Mouse (Mus musculus) forebrain, embryonic 10.5 days (tissue): ENCODE measurements around the gene Rab30. TPM values are rescaled to one million over a fixed set of nuclear protein-coding genes. Genes with fewer than 3 reads are reported as not detected.

ENCODE experiments used
- DNase-seq: peaks from one replicate; pipeline ENCODE4 v3.0.0-alpha.2; 2017; ENCODE audit warnings: low spot score; ENCODE audit errors: extremely low spot score
- H3K27ac ChIP-seq: fragments of 300-500 bp; sonication (generic); 2 replicates; pipeline ENCODE4 v1.5.1; 2016; ENCODE audit warnings: mild to moderate bottlenecking
- H3K27me3 ChIP-seq: fragments of 300-500 bp; sonication (generic); 2 replicates; pipeline ENCODE4 v1.6.1; 2016; ENCODE audit warnings: mild to moderate bottlenecking; ENCODE audit not compliant: poor library complexity, severe bottlenecking
- H3K36me3 ChIP-seq: fragments of 300-500 bp; sonication (generic); replicated peaks from 2 replicates; pipeline ENCODE4 v1.6.1; 2016; ENCODE audit warnings: mild to moderate bottlenecking, moderate library complexity
- H3K4me1 ChIP-seq: fragments of 300-500 bp; sonication (generic); 2 replicates; pipeline ENCODE4 v1.6.1; 2016
- H3K4me3 ChIP-seq: fragments of 300-500 bp; sonication (generic); 2 replicates; pipeline ENCODE4 v1.5.1; 2016; ENCODE audit warnings: mild to moderate bottlenecking, moderate library complexity
- H3K9me3 ChIP-seq: fragments of 300-500 bp; sonication (generic); 2 replicates; pipeline ENCODE4 v1.6.1; 2016; ENCODE audit warnings: mild to moderate bottlenecking, moderate library complexity
- WGBS: fragments of 180-500 bp; shearing (Covaris S2); methylation state at CpG from one replicate; pipeline ENCODE4 v1.1.7; 2016; 5-methylcytosine and 5-hydroxymethylcytosine counted together
- polyA plus RNA-seq: library from polyadenylated mRNA; unstranded; fragments of >200 nt; fragmentation: Nextera tagmentation; extraction: Ambion mirVana; gene quantifications from 2 replicates; pipeline ENCODE4 v1.2.1, GENCODE M21; 2016

Rab30 gene
- polyA plus RNA-seq, 1 experiment from 2014 or later, result 15.6 TPM

GRCm38 (mm10) chr7:92807482-92807881, 66.1 kb downstream of the Rab30 start:
- Histone ChIP-seq H3K4me1 (peaks cover 6% of the 10 kb centered on the region), H3K9me3 (no peaks in the 10 kb centered on the region), H3K36me3 (no peaks in the 10 kb centered on the region), H3K4me3 (no peak overlapping the region), H3K27ac (no peak overlapping the region), H3K27me3 (no peaks in the 10 kb centered on the region)
- 90% methylated on average over 4 of the region's 4 CpGs for WGBS
- DNase-seq, result no peak

GRCm38 (mm10) chr7:92811667-92812279, 70.4 kb downstream of the Rab30 start:
- no peak overlapping the region for H3K4me3 ChIP-seq
- H3K4me1 ChIP-seq, result peaks cover 1% of the 10 kb centered on the region
- DNase-seq, result no peak
- H3K27ac ChIP-seq, result no peak overlapping the region
- H3K9me3 ChIP-seq, result no peaks in the 10 kb centered on the region
- 91% methylated on average over 7 of the region's 7 CpGs for WGBS
- no peaks in the 10 kb centered on the region for H3K36me3 ChIP-seq
- no peaks in the 10 kb centered on the region for H3K27me3 ChIP-seq

GRCm38 (mm10) chr7:92817242-92817641, 75.8 kb downstream of the Rab30 start:
- Histone ChIP-seq H3K27me3 (no peaks in the 10 kb centered on the region), H3K4me3 (no peak overlapping the region), H3K4me1 (peaks cover 3% of the 10 kb centered on the region; the same call in 1 of the 2 replicates), H3K36me3 (no peaks in the 10 kb centered on the region), H3K27ac (no peak overlapping the region), H3K9me3 (no peaks in the 10 kb centered on the region)
- WGBS, result 82% methylated on average over 2 of the region's 2 CpGs
- DNase-seq, result no peak

GRCm38 (mm10) chr7:92817886-92818285, 76.5 kb downstream of the Rab30 start:
- no peaks in the 10 kb centered on the region for H3K27me3 ChIP-seq
- H3K4me3 ChIP-seq, result no peak overlapping the region
- no peaks in the 10 kb centered on the region for H3K36me3 ChIP-seq
- DNase-seq, result no peak
- no peak overlapping the region for H3K27ac ChIP-seq
- peaks cover 5% of the 10 kb centered on the region; the same call in 1 of the 2 replicates for H3K4me1 ChIP-seq
- H3K9me3 ChIP-seq, result no peaks in the 10 kb centered on the region
- 94% methylated on average over 9 of the region's 9 CpGs for WGBS

- H3K4me1 ChIP-seq, result peaks cover 5% of the 10 kb centered on the region; the same call in 1 of the 2 replicates
- no peak overlapping the region for H3K4me3 ChIP-seq
- 90% methylated on average over 11 of the region's 11 CpGs for WGBS
- no peaks in the 10 kb centered on the region for H3K9me3 ChIP-seq
- no peaks in the 10 kb centered on the region for H3K36me3 ChIP-seq
- H3K27me3 ChIP-seq, result no peaks in the 10 kb centered on the region
- no peak for DNase-seq
- H3K27ac ChIP-seq, result no peak overlapping the region
Measured at GRCm38 (mm10) chr7:92819656-92820055, 78.3 kb downstream of the Rab30 start.

GRCm38 (mm10) chr7:92820410-92820809, 79.0 kb downstream of the Rab30 start:
- no peaks in the 10 kb centered on the region for H3K36me3 ChIP-seq
- 81% methylated on average over 1 of the region's 1 CpGs for WGBS
- DNase-seq, result no peak
- H3K27me3 ChIP-seq, result no peaks in the 10 kb centered on the region
- no peaks in the 10 kb centered on the region for H3K9me3 ChIP-seq
- no peak overlapping the region for H3K4me3 ChIP-seq
- peaks cover 5% of the 10 kb centered on the region; the same call in 1 of the 2 replicates for H3K4me1 ChIP-seq
- H3K27ac ChIP-seq, result no peak overlapping the region

- no peak overlapping the region for H3K4me3 ChIP-seq
- H3K4me1 ChIP-seq, result peaks cover 5% of the 10 kb centered on the region; the same call in 1 of the 2 replicates
- no peak for DNase-seq
- H3K36me3 ChIP-seq, result no peaks in the 10 kb centered on the region
- no peaks in the 10 kb centered on the region for H3K27me3 ChIP-seq
- 75% methylated on average over 7 of the region's 7 CpGs for WGBS
- H3K27ac ChIP-seq, result no peak overlapping the region
- H3K9me3 ChIP-seq, result no peaks in the 10 kb centered on the region
Measured at GRCm38 (mm10) chr7:92820941-92821465, 79.6 kb downstream of the Rab30 start.

GRCm38 (mm10) chr7:92821871-92822270, 80.5 kb downstream of the Rab30 start:
- Histone ChIP-seq H3K9me3 (no peaks in the 10 kb centered on the region), H3K4me3 (no peak overlapping the region), H3K36me3 (no peaks in the 10 kb centered on the region), H3K4me1 (peaks cover 5% of the 10 kb centered on the region; the same call in 1 of the 2 replicates), H3K27ac (no peak overlapping the region), H3K27me3 (no peaks in the 10 kb centered on the region)
- WGBS, result 59% methylated on average over 4 of the region's 4 CpGs
- DNase-seq, result no peak

- H3K4me3 ChIP-seq, result no peak overlapping the region
- H3K4me1 ChIP-seq, result peaks cover 5% of the 10 kb centered on the region; the same call in 1 of the 2 replicates
- H3K9me3 ChIP-seq, result no peaks in the 10 kb centered on the region
- H3K27me3 ChIP-seq, result no peaks in the 10 kb centered on the region
- no peaks in the 10 kb centered on the region for H3K36me3 ChIP-seq
- no peak overlapping the region for H3K27ac ChIP-seq
- 54% methylated on average over 1 of the region's 1 CpGs for WGBS
- DNase-seq, result no peak
Measured at GRCm38 (mm10) chr7:92822409-92823101, 81.2 kb downstream of the Rab30 start.

- Histone ChIP-seq H3K27ac (no peak overlapping the region), H3K4me3 (no peak overlapping the region), H3K36me3 (no peaks in the 10 kb centered on the region), H3K4me1 (peaks cover 5% of the 10 kb centered on the region; the same call in 1 of the 2 replicates), H3K27me3 (no peaks in the 10 kb centered on the region), H3K9me3 (no peaks in the 10 kb centered on the region)
- DNase-seq, result no peak
- 95% methylated on average over 3 of the region's 3 CpGs for WGBS
Measured at GRCm38 (mm10) chr7:92826248-92826647, 84.8 kb downstream of the Rab30 start.

GRCm38 (mm10) chr7:92827981-92828380, 86.6 kb downstream of the Rab30 start:
- 52% methylated on average over 3 of the region's 3 CpGs for WGBS
- H3K36me3 ChIP-seq, result no peaks in the 10 kb centered on the region
- H3K4me1 ChIP-seq, result no peaks in the 10 kb centered on the region
- no peaks in the 10 kb centered on the region for H3K27me3 ChIP-seq
- no peak overlapping the region for H3K4me3 ChIP-seq
- no peak overlapping the region for H3K27ac ChIP-seq
- DNase-seq, result no peak
- no peaks in the 10 kb centered on the region for H3K9me3 ChIP-seq

GRCm38 (mm10) chr7:92832395-92832794, 91.0 kb downstream of the Rab30 start:
- WGBS, result 92% methylated on average over 6 of the region's 6 CpGs
- no peak for DNase-seq
- Histone ChIP-seq H3K27ac (no peak overlapping the region), H3K4me3 (no peak overlapping the region), H3K9me3 (no peaks in the 10 kb centered on the region), H3K4me1 (no peaks in the 10 kb centered on the region), H3K27me3 (no peaks in the 10 kb centered on the region), H3K36me3 (peaks cover 9% of the 10 kb centered on the region)

GRCm38 (mm10) chr7:92834391-92834790, 93.0 kb downstream of the Rab30 start:
- WGBS, result 89% methylated on average over 2 of the region's 2 CpGs

More at GRCm38 (mm10) chr7:92834391-92834790, 93.0 kb downstream of the Rab30 start:
- no peaks in the 10 kb centered on the region for H3K9me3 ChIP-seq
- no peaks in the 10 kb centered on the region for H3K27me3 ChIP-seq
- peaks cover 9% of the 10 kb centered on the region for H3K36me3 ChIP-seq
- DNase-seq, result no peak
- no peak overlapping the region for H3K27ac ChIP-seq
- no peaks in the 10 kb centered on the region for H3K4me1 ChIP-seq
- no peak overlapping the region for H3K4me3 ChIP-seq
